Mouse (Mus musculus) frontal cortex, postnatal 14 days (tissue): ENCODE results near the gene Gng12.
A peak's percentile ranks its signal among the peaks of the same experiment; 100 is the strongest.
"Not testable (repeated sequence)": the region's sequence is repeated elsewhere in the genome, so short reads cannot be mapped to it uniquely, and the experiment has no call there.

Experiments
- DNase-seq, 2 experiments: peaks; one replicate each; pipeline ENCODE4 v3.0.0; 2022; ENCODE audit warnings: low spot score in 2 of 2

The Gng12 gene

DNA sequence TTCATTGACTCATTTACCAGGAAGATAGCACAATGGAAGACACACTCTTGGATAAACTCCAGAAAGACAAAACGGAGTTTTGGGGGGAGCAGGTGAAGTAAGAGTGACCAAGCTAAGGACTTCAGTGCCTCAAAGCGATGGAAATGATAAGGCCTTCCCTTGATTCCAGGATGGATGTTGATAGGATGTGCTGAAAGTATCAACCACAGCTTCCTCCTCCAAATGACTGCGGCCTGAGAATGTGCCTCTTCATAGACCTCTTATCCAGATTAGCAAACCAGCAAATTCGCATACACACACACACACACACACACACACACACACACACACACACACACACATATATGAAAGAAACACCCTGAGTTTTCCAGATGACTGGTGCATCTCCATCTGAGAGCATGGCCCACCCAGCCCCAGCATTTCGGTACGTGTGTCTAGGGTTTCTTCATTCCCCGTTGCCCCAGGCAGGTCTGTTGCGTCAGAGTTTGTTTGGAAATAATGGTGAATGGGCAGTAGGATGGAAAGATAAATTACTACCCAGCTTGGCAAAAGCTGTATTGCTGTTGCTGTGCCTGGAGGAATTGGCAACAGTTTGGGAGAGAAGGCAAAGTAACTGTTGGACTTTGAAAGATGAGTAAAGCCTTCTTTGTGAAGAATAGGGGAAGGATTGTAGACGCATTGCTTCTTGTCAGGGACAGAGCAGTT lies 131.4 kb downstream of the Gng12 start:
- DNase-seq, result no peak

DNA sequence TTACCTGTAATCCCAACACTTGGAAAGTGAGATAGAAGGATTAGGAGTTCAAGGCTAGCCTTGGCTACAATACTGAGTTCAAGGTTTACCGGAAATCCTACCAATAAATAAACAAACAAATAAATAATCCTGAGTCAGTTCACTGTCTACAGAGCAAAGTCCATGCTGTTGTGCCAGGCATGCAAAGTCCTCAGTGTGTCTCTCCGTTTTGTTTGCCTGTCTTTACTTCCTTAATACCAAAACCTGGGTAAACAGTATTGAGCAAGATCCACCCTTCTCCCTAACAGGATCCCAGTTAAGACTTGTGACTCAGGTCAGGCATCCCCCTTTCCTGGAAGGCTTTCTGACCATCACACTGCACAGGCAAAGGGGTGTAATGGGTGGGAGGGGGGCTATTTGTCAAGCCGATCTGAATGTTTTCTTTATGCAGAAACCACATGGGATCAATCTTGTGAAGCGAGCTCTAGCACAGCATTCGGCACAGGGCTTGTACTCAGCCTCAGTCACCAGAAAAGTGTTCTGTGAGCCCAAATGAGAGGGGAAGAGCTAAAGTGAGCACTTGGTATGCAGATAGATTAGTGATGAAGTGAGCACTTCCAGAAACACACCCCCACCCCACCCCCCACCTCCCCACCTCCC lies 133.2 kb downstream of the Gng12 start:
- no peak for DNase-seq

DNA sequence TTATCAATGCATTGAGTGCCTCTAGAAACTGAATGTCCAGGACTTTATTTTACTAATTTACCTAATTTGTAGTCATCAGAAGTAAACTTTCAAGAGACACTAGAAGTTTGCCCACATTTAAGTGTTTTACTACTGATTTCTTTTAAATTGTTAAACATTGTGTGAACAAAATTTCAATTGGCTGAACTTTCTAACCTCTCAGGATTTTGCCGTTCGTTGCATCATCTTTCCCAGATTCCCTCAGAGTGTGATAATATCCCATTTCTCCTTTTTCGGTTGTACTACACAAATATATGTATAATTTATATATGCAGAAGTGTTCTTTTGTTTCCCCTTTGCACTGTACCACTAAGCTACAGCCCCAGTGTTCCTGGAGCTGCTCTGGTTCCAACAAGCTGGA lies 133.8 kb downstream of the Gng12 start:
- no peak for DNase-seq

- no peak for DNase-seq
Observed at GRCm38 (mm10) chr6:67030416-67030815, 134.2 kb downstream of the Gng12 start.

GRCm38 (mm10) chr6:67030846-67031245 lies 134.6 kb downstream of the Gng12 start:
- DNase-seq, result no peak

DNA sequence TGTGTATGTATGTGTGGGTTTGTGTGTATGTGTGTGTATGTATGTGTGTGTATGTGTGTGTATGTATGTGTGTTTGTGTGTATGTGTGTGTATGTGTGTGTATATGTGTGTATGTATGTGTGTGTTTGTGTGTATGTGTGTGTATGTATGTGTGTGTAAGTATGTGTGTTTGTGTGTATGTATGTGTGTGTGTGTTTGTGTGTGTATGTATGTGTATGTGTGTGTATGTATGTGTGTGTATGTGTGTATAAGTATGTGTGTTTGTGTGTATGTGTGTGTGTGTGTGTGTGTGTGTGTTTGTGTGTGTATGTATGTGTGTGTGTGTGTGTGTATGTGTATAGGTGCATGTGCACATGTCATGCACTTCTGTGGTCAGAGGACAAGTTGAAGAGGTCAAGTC lies 136.4 kb downstream of the Gng12 start:
- not testable (repeated sequence) for DNase-seq

GRCm38 (mm10) chr6:67032972-67033371 lies 136.8 kb downstream of the Gng12 start:
- DNase-seq, result not testable (repeated sequence)

DNA sequence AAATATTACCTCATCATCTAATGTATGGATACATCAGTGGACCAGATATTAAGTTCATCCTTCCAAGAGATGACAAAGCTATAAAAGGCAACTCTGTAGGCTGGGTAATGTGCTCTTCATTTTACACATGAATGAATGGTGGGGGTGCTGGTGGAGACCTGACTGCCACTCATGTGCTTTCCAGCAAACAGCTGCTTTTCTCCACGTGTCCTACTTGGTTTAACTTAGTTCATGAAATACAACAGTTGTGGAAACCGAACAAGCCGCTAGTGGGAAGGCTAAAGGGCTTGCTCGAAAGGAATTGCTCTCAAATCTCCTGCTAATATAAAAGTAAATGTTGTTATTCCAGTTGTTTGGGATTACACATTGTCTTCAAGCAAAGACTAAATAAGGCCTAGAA lies 137.4 kb downstream of the Gng12 start:
- no peak for DNase-seq

GRCm38 (mm10) chr6:67034331-67035130 lies 138.3 kb downstream of the Gng12 start:
- DNase-seq, result no peak

DNA sequence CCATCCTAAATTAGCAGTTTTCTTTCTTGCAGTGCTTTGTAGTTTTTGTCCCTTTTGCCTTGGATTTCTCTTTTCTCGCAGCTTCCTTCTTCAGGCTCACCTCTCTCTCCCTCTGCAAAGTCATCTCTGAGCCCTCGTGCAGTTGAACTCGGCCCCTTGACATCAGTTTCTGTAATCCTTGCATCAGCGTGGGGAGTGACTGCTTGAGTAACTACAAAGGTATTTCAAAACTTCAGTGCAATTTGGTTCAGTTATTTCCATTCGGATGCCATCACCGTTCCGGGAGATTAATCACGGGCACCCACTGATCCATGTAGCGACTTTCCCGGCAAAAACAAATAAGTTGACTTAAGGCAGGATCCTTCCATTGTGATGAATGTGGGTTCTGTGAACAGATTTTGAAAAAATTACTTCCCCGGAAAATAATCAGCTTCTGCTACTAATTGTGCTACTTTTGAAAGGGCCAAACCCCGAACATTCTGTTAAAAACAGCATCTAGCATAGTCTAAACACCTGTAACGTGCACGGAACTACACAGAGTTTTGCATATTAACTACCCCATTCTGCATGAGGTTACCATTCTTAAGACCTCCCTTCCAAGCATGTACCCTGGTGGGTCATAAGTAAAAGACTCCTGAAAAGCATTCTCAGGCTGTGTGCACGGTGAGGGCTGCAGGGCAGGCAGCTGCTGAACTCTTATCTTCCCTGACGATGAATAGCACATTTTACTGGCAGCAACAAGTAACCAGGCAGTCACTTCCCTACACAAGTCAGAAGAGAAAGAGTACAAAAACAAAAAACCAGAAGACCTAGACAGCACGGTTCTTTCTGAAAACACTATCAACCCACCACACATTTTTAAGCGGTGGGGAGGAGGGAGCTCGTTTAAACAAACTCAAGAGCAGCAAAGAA lies 139.4 kb downstream of the Gng12 start:
- DNase-seq, result no peak

DNA sequence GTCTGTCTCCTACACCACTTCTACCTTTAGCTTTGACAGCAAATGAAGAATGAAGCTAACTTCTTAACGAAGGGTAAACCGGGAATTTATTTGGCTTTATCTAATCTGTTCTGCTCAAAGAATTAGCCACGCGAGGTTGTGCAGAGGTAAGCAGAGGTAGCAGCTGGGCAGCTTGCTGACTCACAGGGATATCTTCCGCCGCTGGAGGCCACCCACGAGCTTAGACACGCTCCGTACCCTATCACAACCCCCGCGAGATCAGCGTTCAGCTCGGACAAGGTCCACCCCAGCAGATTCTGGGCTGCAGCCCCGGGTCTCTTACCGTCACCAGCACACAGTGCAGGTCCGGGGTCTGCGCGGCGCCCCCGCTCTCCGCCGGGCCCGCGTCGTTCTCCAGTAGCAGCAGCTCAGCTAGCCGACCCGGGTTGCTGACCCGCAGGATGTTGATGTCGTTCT lies 140.2 kb downstream of the Gng12 start:
- peak; percentile 53 to 69 for DNase-seq

DNA sequence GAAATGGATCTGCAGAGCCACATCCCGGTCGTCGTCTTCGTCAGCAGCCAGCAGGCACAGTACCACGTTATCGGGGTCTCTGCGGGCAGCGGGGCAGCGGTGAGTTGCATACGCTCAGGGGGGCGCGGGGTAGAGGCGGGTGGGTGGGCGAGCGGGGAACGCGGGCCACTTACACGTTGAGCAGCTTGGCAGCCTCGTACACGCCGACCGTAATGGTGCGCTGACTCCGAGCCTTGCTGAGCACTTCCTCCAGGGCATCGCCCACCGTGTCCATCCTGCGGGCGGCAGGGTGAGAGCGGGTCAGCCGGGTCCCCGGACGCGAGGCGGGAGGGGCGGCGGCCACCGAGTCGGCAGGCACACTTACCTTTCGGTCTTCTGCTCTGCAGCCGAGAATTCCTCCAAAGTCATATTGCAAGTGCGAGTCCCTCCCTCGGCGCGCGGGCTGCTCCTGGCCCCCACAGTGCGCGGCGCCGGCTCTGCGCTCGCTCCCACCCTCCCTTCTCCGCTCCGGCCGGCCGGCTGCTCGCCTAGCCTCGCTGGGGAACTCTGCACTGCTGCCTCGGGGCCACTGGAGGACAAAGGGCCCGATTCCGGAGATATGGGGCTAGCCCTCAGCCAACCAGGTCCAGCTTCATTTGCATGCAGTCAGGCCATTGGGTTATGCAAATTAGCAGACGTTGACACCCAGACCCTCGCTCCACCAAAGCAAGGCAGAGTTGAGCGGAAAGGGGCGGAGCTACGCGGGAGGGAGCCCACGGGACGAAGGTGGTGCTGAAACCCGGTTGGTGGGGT lies 140.8 kb downstream of the Gng12 start, which contains the start of gene Gadd45a:
TSS of gene Gadd45a (minus strand) at position 621 of the 792 bp plus-strand sequence.
- peak; percentile 85 to 90 for DNase-seq

DNA sequence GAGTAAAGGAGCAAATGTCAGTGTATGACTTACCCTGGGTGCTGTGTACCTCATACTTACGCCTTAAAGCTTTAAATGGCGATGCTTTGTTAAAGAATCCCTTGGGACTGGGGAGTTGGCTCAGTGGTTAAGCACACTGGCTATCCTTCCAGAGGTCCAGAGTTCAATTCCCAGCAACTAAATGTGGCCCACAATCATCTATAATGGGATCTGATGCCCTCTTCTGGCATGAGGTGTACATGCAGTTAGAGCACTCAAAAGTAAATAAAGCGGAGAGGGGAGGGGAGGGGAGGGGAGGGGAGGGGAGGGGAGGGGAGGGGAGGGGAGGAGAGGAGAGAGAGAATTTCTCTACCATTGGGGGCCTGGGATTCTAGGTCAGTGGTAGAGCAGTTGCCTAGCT lies 142.8 kb downstream of the Gng12 start:
- no peak for DNase-seq

DNA sequence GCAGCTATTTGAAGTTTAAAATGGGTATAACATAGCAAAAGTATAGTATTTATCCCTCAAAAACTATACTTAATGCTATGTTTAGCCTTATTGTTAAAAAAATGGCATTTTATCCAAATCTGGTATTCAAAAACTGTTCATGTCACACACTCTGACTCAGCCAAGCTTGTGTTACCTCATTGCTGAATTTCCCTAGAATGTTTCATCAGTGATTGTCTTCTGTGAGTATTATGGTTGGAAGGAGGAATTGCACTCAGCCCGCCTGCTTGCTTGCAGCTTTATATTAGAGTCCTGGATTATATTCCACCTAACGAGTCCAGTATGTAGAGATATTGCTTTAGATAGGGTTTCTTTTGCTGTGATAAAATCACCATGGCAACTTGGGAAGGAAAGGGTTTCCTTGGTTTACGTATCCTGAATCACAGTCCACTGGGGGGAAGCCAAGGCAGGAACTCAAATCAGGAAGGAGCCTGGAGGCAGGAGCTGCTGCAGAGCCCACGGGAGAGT lies 144.8 kb downstream of the Gng12 start:
- DNase-seq, result no peak

GRCm38 (mm10) chr6:67045424-67045823 lies 149.2 kb downstream of the Gng12 start:
- DNase-seq, result no peak

DNA sequence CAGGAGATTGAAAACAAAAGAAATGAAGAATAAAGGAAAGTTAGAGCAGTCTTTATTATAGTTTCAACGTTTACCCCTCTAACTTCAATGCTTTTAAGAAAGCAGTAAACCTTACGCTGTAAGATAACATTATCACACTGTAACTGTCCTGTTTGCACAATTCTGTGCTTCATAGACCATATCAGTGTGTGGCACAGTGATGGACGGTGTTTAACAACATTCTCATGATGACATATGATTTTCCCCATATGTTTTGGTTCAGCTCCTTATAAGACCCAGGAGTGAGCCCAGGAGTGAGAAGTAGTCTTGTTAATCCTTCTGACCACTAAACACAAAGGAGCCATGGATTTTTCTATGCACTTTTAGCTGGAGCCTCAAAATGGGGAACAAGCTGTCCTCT lies 150.7 kb downstream of the Gng12 start:
- DNase-seq, result no peak

GRCm38 (mm10) chr6:67048052-67048691 lies 152.0 kb downstream of the Gng12 start:
- DNase-seq, result no peak

DNA sequence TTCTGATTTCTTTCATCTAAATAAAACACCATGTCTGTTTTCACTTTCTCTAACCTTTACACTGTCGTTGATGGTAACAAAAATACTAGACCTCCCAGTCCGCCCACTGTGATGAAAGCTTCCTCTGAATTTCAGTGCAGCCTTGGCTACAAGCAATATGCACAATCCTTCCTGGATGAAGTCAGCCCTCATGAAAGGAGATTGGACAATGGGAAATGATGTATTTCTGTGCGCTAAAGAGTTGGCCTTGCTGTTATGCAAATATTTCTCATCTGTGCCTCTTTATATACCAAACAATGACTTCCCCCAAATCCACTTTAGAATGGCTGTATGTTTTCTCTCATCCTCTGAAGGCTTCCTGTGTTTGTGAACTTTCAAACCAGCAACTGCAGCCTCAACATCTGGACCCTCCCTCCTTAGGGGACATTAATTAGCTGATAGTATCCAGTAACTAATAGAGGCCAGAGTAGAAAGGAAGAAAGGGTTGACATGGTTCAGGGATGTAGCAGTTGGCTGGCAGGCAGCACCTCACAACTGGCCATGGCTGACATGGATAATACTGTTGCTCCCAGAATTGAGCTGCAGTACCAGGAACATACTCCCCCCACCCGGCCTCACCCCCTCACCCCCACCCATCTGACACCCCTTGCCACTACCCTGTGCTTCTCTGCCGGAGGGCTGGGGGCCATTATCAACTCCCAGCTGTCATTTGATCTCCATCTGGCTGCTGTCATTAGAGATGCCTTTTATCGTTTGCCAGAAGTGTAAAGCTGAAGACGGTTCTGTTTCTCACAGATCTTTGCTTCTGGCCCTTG lies 152.9 kb downstream of the Gng12 start:
- DNase-seq, result no peak

- DNase-seq, result no peak
Observed at GRCm38 (mm10) chr6:67049695-67050038, 153.5 kb downstream of the Gng12 start.
